Mouse (Mus musculus) erythroblast, embryonic 14.5 days (primary cell): Measurements from ENCODE around the gene Gpr62.

Experiments used
- GATA1 ChIP-seq: IDR thresholded peaks from 2 replicates; pipeline ENCODE4 v1.6.1; 2012; ENCODE audit warnings: low read length, inconsistent platforms, mixed read lengths
- TAL1 ChIP-seq: IDR thresholded peaks from 3 replicates; pipeline ENCODE4 v1.6.1; 2012; ENCODE audit warnings: low read length, inconsistent platforms, mixed read lengths

GRCm38 (mm10) chr9:106478101-106478500 is 12.4 kb upstream of the Gpr62 start:
- TF ChIP-seq GATA1 (no peak), TAL1 (no peak)
